Mouse (Mus musculus) E14TG2a.4 (cell line): Measurements from ENCODE around the gene Esf1.

Experiments used
- CTCF ChIP-seq: conservative IDR thresholded peaks from 2 replicates; pipeline ENCODE4 v1.5.1; 2014; ENCODE audit warnings: low read length
- NANOG ChIP-seq: IDR thresholded peaks from 2 replicates; pipeline ENCODE4 v1.6.1; 2014; ENCODE audit warnings: borderline replicate concordance, low read length, mixed read lengths
- POU5F1 ChIP-seq: IDR thresholded peaks from 2 replicates; pipeline ENCODE4 v1.6.1; 2014; ENCODE audit warnings: low read length, borderline replicate concordance

DNA sequence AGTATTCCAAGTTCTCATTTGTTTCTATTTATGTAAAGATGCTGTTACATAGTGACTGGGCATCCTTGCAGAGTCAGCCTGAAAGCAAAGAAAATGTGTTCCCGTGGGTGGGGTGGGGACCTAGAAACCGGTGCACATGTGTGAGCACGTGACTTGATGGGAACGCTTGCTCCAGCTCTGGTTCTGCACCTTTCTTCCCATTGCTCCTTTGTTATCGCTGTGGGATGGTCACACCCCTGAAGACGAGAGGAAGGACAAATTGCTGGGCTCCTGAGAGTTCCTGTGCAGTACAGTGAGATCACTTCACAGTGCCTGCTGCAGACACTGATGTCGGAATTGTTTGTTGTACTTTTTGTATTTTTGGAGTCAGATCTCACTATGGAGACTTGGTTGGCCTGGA lies 33.4 kb upstream of the Esf1 start:
- no peak for TF ChIP-seq CTCF
- TF ChIP-seq POU5F1: no peak
- TF ChIP-seq NANOG: no peak
